Mouse (Mus musculus) CH12.LX (cell line): ENCODE data around the gene Stard13. TPM values are rescaled to one million over a fixed set of nuclear protein-coding genes. Genes with fewer than 3 reads are reported as not detected.

Source experiments
- DNase-seq: peaks from one replicate; pipeline ENCODE4 v3.0.0-alpha.2; 2013; ENCODE audit errors: extremely low read depth
- H3K27ac ChIP-seq: 2 replicates; pipeline ENCODE4 v1.5.1; 2012; ENCODE audit warnings: low read depth, mild to moderate bottlenecking, control low read depth, moderate library complexity; ENCODE audit not compliant: insufficient read depth
- H3K27me3 ChIP-seq: replicated peaks from 2 replicates; pipeline ENCODE3; 2012; ENCODE audit warnings: inconsistent platforms
- H3K36me3 ChIP-seq, 2 experiments: replicated peaks in 1 of 2; 2 replicates each; pipeline versions ENCODE3 to v1.6.1; 2012; ENCODE audit warnings: inconsistent platforms in 1 of 2, low read length in 1 of 2, mild to moderate bottlenecking in 1 of 2, mixed read lengths in 1 of 2, moderate library complexity in 1 of 2; ENCODE audit not compliant: control insufficient read depth in 1 of 2, insufficient read depth in 1 of 2
- H3K4me1 ChIP-seq, 2 experiments: 2 replicates each; pipeline ENCODE4 v1.6.1; 2012; ENCODE audit warnings: inconsistent platforms in 1 of 2, moderate library complexity in 1 of 2; ENCODE audit not compliant: insufficient read depth in 2 of 2, control insufficient read depth in 1 of 2
- H3K4me2 ChIP-seq: 2 replicates; pipeline ENCODE4 v1.6.1; 2012; ENCODE audit warnings: low read depth, mild to moderate bottlenecking, control low read depth; ENCODE audit not compliant: poor library complexity, insufficient read depth, severe bottlenecking
- H3K4me3 ChIP-seq, 3 experiments: fragments of 150-350 bp in 1 of 3; sonication (generic) in 1 of 3; replicated peaks in 1 of 3; 2 replicates each; pipeline versions ENCODE3 to v1.5.1; 2011 to 2012; ENCODE audit warnings: low read depth in 2 of 3, low read length in 2 of 3, mild to moderate bottlenecking in 2 of 3, moderate library complexity in 2 of 3, control low read depth in 1 of 3, improper control_type of control experiment in 1 of 3, inconsistent platforms in 1 of 3, mixed read lengths in 1 of 3; ENCODE audit not compliant: poor library complexity in 1 of 3
- H3K79me2 ChIP-seq: replicated peaks from 2 replicates; pipeline ENCODE4 v1.6.1; 2012; ENCODE audit warnings: mild to moderate bottlenecking, moderate library complexity; ENCODE audit not compliant: control insufficient read depth, poor library complexity, insufficient read depth, severe bottlenecking; ENCODE audit errors: extremely low read depth
- H3K9ac ChIP-seq: 2 replicates; pipeline ENCODE4 v1.6.1; 2012; ENCODE audit warnings: low read depth, mild to moderate bottlenecking, control low read depth, moderate library complexity; ENCODE audit not compliant: insufficient read depth
- H3K9me3 ChIP-seq: replicated peaks from 2 replicates; pipeline ENCODE3; 2012; ENCODE audit warnings: low read length, inconsistent platforms, mixed read lengths
- CHD2 ChIP-seq: IDR thresholded peaks from 2 replicates; pipeline ENCODE4 v1.6.1; 2011; ENCODE audit warnings: low read length, improper control_type of control experiment
- CTCF ChIP-seq, 2 experiments: IDR thresholded peaks in 1 of 2; conservative IDR thresholded peaks in 1 of 2; 2 replicates each; pipeline ENCODE4 v1.5.1; 2011 to 2012; ENCODE audit warnings: low read depth in 2 of 2, low read length in 2 of 2, improper control_type of control experiment in 1 of 2, inconsistent platforms in 1 of 2, mild to moderate bottlenecking in 1 of 2, moderate library complexity in 1 of 2
- E2F4 ChIP-seq: IDR thresholded peaks from 2 replicates; pipeline ENCODE4 v1.6.1; 2011; ENCODE audit warnings: low read depth, low read length, improper control_type of control experiment; ENCODE audit not compliant: insufficient replicate concordance
- ELF1 ChIP-seq: IDR thresholded peaks from 2 replicates; pipeline ENCODE4 v1.6.1; 2014; ENCODE audit warnings: low read depth, mild to moderate bottlenecking, inconsistent platforms, low read length, improper control_type of control experiment
- JUND ChIP-seq: conservative IDR thresholded peaks from 2 replicates; pipeline ENCODE4 v1.6.1; 2011; ENCODE audit warnings: low read depth, low read length, improper control_type of control experiment
- KAT2A ChIP-seq: IDR thresholded peaks from 2 replicates; pipeline ENCODE4 v1.6.1; 2012; ENCODE audit warnings: low read length, improper control_type of control experiment, inconsistent platforms; ENCODE audit not compliant: insufficient replicate concordance
- MAFK ChIP-seq: IDR thresholded peaks from 2 replicates; pipeline ENCODE4 v1.6.1; 2011; ENCODE audit warnings: low read length, improper control_type of control experiment; ENCODE audit not compliant: insufficient replicate concordance
- MAX ChIP-seq: IDR thresholded peaks from 2 replicates; pipeline ENCODE4 v1.6.1; 2011; ENCODE audit warnings: low read length, improper control_type of control experiment
- MXI1 ChIP-seq: IDR thresholded peaks from 2 replicates; pipeline ENCODE4 v1.6.1; 2011; ENCODE audit warnings: mild to moderate bottlenecking, low read depth, low read length, improper control_type of control experiment
- MYC ChIP-seq: IDR thresholded peaks from 2 replicates; pipeline ENCODE4 v1.6.1; 2011; ENCODE audit warnings: low read depth, mild to moderate bottlenecking, improper control_type of control experiment, low read length
- NELFE ChIP-seq: IDR thresholded peaks from 2 replicates; pipeline ENCODE4 v1.6.1; 2011; ENCODE audit warnings: low read depth, low read length, improper control_type of control experiment
- PAX5 ChIP-seq: IDR thresholded peaks from 2 replicates; pipeline ENCODE4 v1.6.1; 2012; ENCODE audit warnings: low read length, inconsistent platforms, mixed read lengths
- POLR2A ChIP-seq: IDR thresholded peaks from 2 replicates; pipeline ENCODE4 v1.6.1; 2011; ENCODE audit warnings: low read depth, mild to moderate bottlenecking, improper control_type of control experiment, low read length
- POLR2AphosphoS2 ChIP-seq: IDR thresholded peaks from 2 replicates; pipeline ENCODE4 v1.6.1; 2011; ENCODE audit warnings: low read depth, low read length, improper control_type of control experiment
- RCOR1 ChIP-seq: conservative IDR thresholded peaks from 2 replicates; pipeline ENCODE4 v1.6.1; 2012; ENCODE audit warnings: low read depth, mild to moderate bottlenecking, inconsistent platforms, low read length, improper control_type of control experiment
- SMC3 ChIP-seq: IDR thresholded peaks from 2 replicates; pipeline ENCODE4 v1.6.1; 2011; ENCODE audit warnings: low read depth, low read length, improper control_type of control experiment
- UBTF ChIP-seq: IDR thresholded peaks from 2 replicates; pipeline ENCODE4 v1.6.1; 2012; ENCODE audit warnings: low read depth, mild to moderate bottlenecking, inconsistent platforms, low read length, improper control_type of control experiment, moderate library complexity
- dilution Hi-C: fragments of 300-500 bp; cut with MboI; formaldehyde crosslinking; loops from 2 replicates; pipeline ENCODE4 v1.14.3; 2020; ENCODE audit warnings: low sequenced_read_pairs; ENCODE audit not compliant: extremely low pct_unique_long_range_greater_than_20kb, extremely low pct_ligation_motif_present
- in situ Hi-C: fragments of 300-500 bp; cut with MboI; formaldehyde crosslinking; loops from 3 replicates; pipeline ENCODE4 v1.14.3; 2019; ENCODE audit warnings: low sequenced_read_pairs, low pct_ligation_motif_present, low pct_unique_long_range_greater_than_20kb, mixed read lengths
- polyA plus RNA-seq: library from polyadenylated mRNA; unstranded; fragments of >175 nt; gene quantifications from 2 replicates; pipeline ENCODE4 v1.2.1, GENCODE M21; 2012; ENCODE audit warnings: low read depth; ENCODE audit not compliant: insufficient read length
- total RNA-seq, 2 experiments: library from RNA; depleted of rRNA; stranded (reverse); fragments of 300-350 nt in 1 of 2; fragments of >200 nt in 1 of 2; gene quantifications; 2 replicates each; pipeline ENCODE4 v1.2.3; 2012 to 2014

Gene Stard13
- total and polyA plus RNA-seq, 3 experiments = 33.5 to 154 (median 73.6) TPM

DNA sequence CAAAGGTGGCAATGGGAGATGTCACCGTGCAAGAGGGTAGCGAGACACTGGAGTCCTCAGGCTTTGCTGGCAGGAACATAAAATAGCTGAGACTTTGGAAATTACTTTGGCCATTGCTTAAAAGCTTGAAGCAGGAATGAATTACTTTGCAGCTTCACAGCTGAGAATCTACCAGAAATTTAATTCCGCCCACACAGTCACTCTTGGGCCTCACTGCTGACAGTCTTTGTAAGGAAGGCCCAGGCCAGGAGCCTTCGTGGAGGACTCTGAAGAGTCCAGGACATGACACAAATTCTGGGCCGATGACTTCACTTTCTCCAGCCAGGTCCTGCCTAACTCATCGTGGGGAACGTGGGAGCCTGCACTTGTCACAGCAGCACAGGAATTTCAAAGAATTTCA lies 211.6 kb downstream of the Stard13 start:
- dilution Hi-C loops = no loop called here
- TF ChIP-seq JUND (no peak), CTCF (conservative IDR thresholded peaks at IDR 0.05 in 1 of 2, IDR thresholded peaks at IDR 0.05 in 1 of 2; ENCODE audit: low read depth in 2 of 2, low read length in 2 of 2) (no peak), ELF1 (no peak)
- no peak overlapping the region for H3K27ac ChIP-seq
- no peak overlapping the region for H3K4me3 ChIP-seq
- no peaks in the 10 kb centered on the region for H3K9me3 ChIP-seq
- in situ Hi-C loops = no loop called here
- H3K4me2 ChIP-seq = no peak overlapping the region
- no peak for DNase-seq
- H3K9ac ChIP-seq = no peak overlapping the region
- H3K36me3 ChIP-seq = no peaks in the 10 kb centered on the region
- H3K27me3 ChIP-seq = peaks cover 27% of the 10 kb centered on the region
- H3K4me1 ChIP-seq = no peaks in the 10 kb centered on the region
- no peaks in the 10 kb centered on the region for H3K79me2 ChIP-seq

DNA sequence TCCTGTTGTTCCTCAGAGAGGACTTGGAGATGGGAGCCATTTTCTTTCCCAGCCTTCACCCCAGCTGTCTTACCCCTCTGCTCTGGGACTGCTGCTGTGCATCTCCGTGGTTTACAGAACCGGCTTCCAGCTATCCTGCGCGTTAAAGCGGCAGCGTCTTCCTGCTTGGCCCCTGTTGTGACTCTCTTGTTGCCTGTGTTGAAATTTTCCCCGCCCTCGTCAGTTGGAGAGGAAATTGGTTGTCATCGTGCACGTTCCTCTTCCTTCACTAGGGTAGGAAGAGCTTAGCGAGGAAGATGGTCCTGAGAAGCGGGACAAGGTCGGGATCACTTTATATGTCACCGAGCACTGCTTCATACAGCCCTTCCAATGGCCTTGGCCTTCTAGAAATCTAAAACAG lies 212.8 kb downstream of the Stard13 start:
- Histone ChIP-seq H3K4me3 (no peak overlapping the region), H3K27ac (no peak overlapping the region), H3K79me2 (no peaks in the 10 kb centered on the region), H3K4me1 (no peaks in the 10 kb centered on the region), H3K27me3 (peaks cover 15% of the 10 kb centered on the region), H3K36me3 (no peaks in the 10 kb centered on the region), H3K4me2 (no peak overlapping the region), H3K9ac (no peak overlapping the region), H3K9me3 (no peaks in the 10 kb centered on the region)
- dilution Hi-C loops = no loop called here
- in situ Hi-C loops = no loop called here
- no peak for DNase-seq
- TF ChIP-seq UBTF (no peak), MXI1 (no peak), E2F4 (no peak), ELF1 (no peak)

DNA sequence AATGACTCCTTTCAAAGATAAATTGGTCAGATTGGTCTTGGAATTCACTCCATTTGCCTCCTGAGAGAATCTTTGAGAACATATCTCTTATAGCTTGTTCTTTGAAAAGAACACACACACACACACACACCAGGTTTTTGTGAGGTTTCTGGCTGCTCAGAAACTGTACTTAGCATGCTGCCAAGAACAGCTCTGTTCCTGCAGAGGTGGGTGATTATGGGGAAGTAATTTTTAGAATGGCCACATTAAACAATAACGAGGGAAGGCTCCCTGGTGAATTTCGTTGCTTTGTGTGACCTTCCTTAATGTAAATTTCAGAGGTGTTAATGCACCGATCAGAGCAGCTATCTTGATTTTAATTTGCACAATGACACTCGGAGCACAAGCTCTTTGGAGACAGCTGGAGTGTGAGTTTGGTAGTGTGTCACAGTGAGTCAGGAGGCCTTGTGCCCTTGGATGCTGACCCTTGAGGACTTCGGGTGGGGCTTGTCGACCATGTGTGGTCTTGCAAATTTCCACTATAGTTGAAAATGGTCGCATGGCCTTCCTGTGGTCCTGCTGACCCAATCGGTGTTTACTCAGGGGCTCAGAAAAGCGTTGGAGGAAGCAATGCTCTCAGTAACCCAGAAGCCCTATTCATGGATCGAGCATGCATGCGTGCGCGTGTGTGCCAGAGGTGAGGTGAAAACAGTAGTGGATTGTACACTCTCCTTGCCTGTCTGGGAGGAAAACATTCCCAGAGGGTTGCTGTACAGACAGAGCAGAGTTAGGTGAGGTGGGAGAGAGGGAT lies 213.4 kb downstream of the Stard13 start:
- Histone ChIP-seq H3K36me3 (no peaks in the 10 kb centered on the region), H3K79me2 (no peaks in the 10 kb centered on the region), H3K27me3 (peaks cover 9% of the 10 kb centered on the region), H3K27ac (no peak overlapping the region), H3K4me3 (no peak overlapping the region), H3K4me2 (no peak overlapping the region), H3K9me3 (peaks cover under 1% of the 10 kb centered on the region), H3K9ac (no peak overlapping the region), H3K4me1 (no peaks in the 10 kb centered on the region)
- in situ Hi-C loops (no loop called here), dilution Hi-C loops (no loop called here)
- TF ChIP-seq POLR2AphosphoS2 = no peak
- TF ChIP-seq PAX5 = no peak
- no peak for TF ChIP-seq MYC
- TF ChIP-seq CTCF (conservative IDR thresholded peaks at IDR 0.05 in 1 of 2, IDR thresholded peaks at IDR 0.05 in 1 of 2; ENCODE audit: low read depth in 2 of 2, low read length in 2 of 2) = no peak
- TF ChIP-seq ELF1 = no peak
- no peak for TF ChIP-seq POLR2A
- no peak for TF ChIP-seq RCOR1
- TF ChIP-seq MAFK = no peak
- TF ChIP-seq UBTF = no peak
- TF ChIP-seq MAX = no peak
- no peak for TF ChIP-seq CHD2
- no peak for TF ChIP-seq SMC3
- TF ChIP-seq NELFE = no peak
- TF ChIP-seq KAT2A = no peak
- DNase-seq = no peak
